ENCODE assay signal across 8 mouse cellular contexts in the genomic region with DNA sequence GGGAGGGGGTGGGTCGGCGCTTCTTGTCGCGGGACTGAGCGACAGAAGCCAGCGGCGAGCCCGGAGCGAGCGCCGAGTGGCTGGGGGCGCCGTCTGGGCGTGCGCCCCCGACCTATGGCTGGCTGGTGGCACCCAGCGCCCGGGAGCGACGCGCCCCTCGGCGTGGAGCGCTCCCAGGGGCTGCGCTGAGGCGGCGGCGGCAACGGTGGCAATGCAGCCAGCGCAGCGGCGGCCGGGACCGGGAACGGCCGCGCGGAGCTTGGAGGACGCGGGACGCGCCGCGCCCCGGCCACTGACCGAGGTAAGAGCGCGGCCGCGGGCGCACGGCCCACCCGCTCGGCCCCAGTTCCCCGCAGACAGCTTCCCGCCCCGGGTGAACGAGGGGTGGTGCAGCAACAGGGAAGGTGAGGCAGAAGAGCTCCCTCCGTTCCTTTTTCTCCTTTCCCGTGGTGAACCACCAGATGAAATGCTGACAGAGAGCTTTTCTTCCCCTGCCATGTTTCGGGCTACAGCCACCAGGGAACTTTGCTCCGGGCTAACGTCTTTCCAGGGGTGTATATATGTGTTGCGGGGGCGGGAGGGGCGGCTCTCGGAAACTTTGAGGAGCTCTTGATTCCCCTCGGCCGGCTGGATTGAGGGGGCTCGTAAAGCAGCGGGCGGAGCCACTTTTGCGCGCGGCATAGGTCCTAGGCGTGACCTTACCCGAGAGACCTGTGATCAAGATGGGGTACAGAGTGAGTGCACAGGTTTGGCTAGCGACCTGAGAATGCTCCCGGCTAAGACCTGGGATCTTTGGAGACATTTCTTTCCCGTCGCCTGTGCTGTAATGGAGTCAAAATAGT. TPM values are rescaled to one million over a fixed set of nuclear protein-coding genes. Genes with fewer than 3 reads are reported as not detected.
DNase-seq lines count a peak whose midpoint lies in the region; ATAC-seq and TF ChIP-seq lines count a peak whose summit lies in the region.

A gene (plus strand): TSS at position 15 of the 842 bp plus-strand sequence.

- peaks cover 6% of the 10 kb centered on the region; the same call in 1 of the 2 replicates for H3K4me1 ChIP-seq in kidney, postnatal 0 days (replicated peaks; ENCODE audit: insufficient read depth, low read length)
- 0 out of 2 replicates have a peak, but pooled peaks cover 11% of the 10 kb centered on the region for H3K4me1 ChIP-seq in intestine, embryonic 15.5 days (replicated peaks)
- peaks cover 22% of the 10 kb centered on the region for H3K4me1 ChIP-seq in neural tube, embryonic 12.5 days

- no peaks in the 10 kb centered on the region for H3K9me3 ChIP-seq in kidney, postnatal 0 days (replicated peaks; ENCODE audit: low read length)
- no peaks in the 10 kb centered on the region for H3K9me3 ChIP-seq in intestine, embryonic 15.5 days
- no peaks in the 10 kb centered on the region for H3K9me3 ChIP-seq in neural tube, embryonic 12.5 days

- H3K27ac ChIP-seq in kidney, postnatal 0 days: no peak within 1 kb of the TSS
- H3K27ac ChIP-seq in intestine, embryonic 15.5 days: no peak within 1 kb of the TSS
- no peak within 1 kb of the TSS for H3K27ac ChIP-seq in neural tube, embryonic 12.5 days

- H3K36me3 ChIP-seq in kidney, postnatal 0 days (ENCODE audit: insufficient read depth, low read length): no peaks in the 10 kb centered on the region
- H3K36me3 ChIP-seq in intestine, embryonic 15.5 days: no peaks in the 10 kb centered on the region
- no peaks in the 10 kb centered on the region for H3K36me3 ChIP-seq in neural tube, embryonic 12.5 days

- ATAC-seq in kidney, postnatal 0 days (replicated peaks; ENCODE audit: low FRiP score, low read depth): no peak
- 0 out of 2 replicates have a peak, but pooled peaks have one; percentile 14 for ATAC-seq in intestine, embryonic 15.5 days
- ATAC-seq in neural tube, embryonic 12.5 days (ENCODE audit: low FRiP score, low read depth): no peak

- peaks cover 46% of the 10 kb centered on the region for H3K27me3 ChIP-seq in kidney, postnatal 0 days (ENCODE audit: insufficient read depth, low read length)
- peaks cover 63% of the 10 kb centered on the region for H3K27me3 ChIP-seq in intestine, embryonic 15.5 days (replicated peaks)
- peaks cover 65% of the 10 kb centered on the region for H3K27me3 ChIP-seq in neural tube, embryonic 12.5 days (replicated peaks)

- DNase-seq in kidney, postnatal 0 days (ENCODE audit: low spot score): no peak
- DNase-seq in kidney, adult 18-20 months: no peak
- peak; percentile 57 for DNase-seq in cerebellum, adult 8-10 months
- DNase-seq in gastrocnemius, postnatal 10 days: peak; percentile 28
- no peak for DNase-seq in urinary bladder, postnatal 10 days (ENCODE audit: low spot score)
- DNase-seq in adrenal gland, postnatal 36 days: no peak

- no peak for TF ChIP-seq CTCF in kidney, postnatal 0 days (IDR thresholded peaks at IDR 0.05; ENCODE audit: low read depth)

- 1% methylated on average over 65 of the region's 81 CpGs for WGBS in kidney, postnatal 0 days
- 1% methylated on average over 80 of the region's 81 CpGs for WGBS in intestine, embryonic 15.5 days
- WGBS in neural tube, embryonic 12.5 days: under 1% methylated on average over 80 of the region's 81 CpGs

- peak within 1 kb of the TSS; percentile 92 for H3K4me2 ChIP-seq in kidney, postnatal 0 days (ENCODE audit: low read length)
- H3K4me2 ChIP-seq in intestine, embryonic 15.5 days (replicated peaks): peak within 1 kb of the TSS; percentile 95
- peak within 1 kb of the TSS; percentile 89 for H3K4me2 ChIP-seq in neural tube, embryonic 12.5 days (replicated peaks)

- H3K9ac ChIP-seq in kidney, postnatal 0 days (ENCODE audit: low read depth, low read length): peak within 1 kb of the TSS; percentile 35
- H3K9ac ChIP-seq in intestine, embryonic 15.5 days: peak within 1 kb of the TSS; percentile 34; the same call in 1 of the 2 replicates
- H3K9ac ChIP-seq in neural tube, embryonic 12.5 days: peak within 1 kb of the TSS; percentile 48

- H3K4me3 ChIP-seq in kidney, postnatal 0 days (replicated peaks; ENCODE audit: low read depth, low read length): peak within 1 kb of the TSS; percentile 50
- peak within 1 kb of the TSS; percentile 52 for H3K4me3 ChIP-seq in intestine, embryonic 15.5 days (replicated peaks)
- H3K4me3 ChIP-seq in neural tube, embryonic 12.5 days: peak within 1 kb of the TSS; percentile 49

RNA-seq across cellular contexts. Expression of the gene that starts here (rescaled TPM):
- 0.17 and 0.24 TPM in 2 replicates for polyA plus RNA-seq in kidney, postnatal 0 days (2015; fragmentation: Nextera tagmentation; extraction: Ambion mirVana)
- total RNA-seq in gastrocnemius, postnatal 10 days (2021): 10 to 100 TPM; 21.6 to 33.9 TPM
- polyA plus RNA-seq in intestine, embryonic 15.5 days (2015; fragmentation: Nextera tagmentation; extraction: Ambion mirVana): 1.6 and 1.9 TPM in 2 replicates
- 7.4 and 10.3 TPM in 2 replicates for polyA plus RNA-seq in neural tube, embryonic 12.5 days (2016; fragmentation: Nextera tagmentation; extraction: Ambion mirVana)
- 1 to 10 TPM; 1.3 to 2.5 TPM for total RNA-seq in adrenal gland, postnatal 36 days (2021)

Comparison
In these comparisons a context has a peak if more than half of its experiments do, and no peak if none do; other contexts are left out.
1. RNA of the gene that starts here (total RNA-seq): 21.6 to 33.9 TPM in gastrocnemius, postnatal 10 days; 1.3 to 2.5 TPM in adrenal gland, postnatal 36 days; every median in the first group is over 4 times any median in the second.
2. DNase-seq: peak in cerebellum, adult 8-10 months (single experiment) and gastrocnemius, postnatal 10 days (single experiment); none in kidney, postnatal 0 days (single experiment), kidney, adult 18-20 months (single experiment), urinary bladder, postnatal 10 days (single experiment) and adrenal gland, postnatal 36 days (0 of 2).
3. Peak in every context shown above with its lines, with median percentiles within 50 percentile points of each other: H3K4me2 ChIP-seq, H3K4me3 ChIP-seq and H3K9ac ChIP-seq.